Mouse (Mus musculus) embryonic stem cell, embryonic (primary cell): ENCODE data around the gene Gal3st2b.
"Not testable (repeated sequence)": the region's sequence is repeated elsewhere in the genome, so short reads cannot be mapped to it uniquely, and the experiment has no call there.

Experiments used
- CTCF ChIA-PET, 4 experiments: fragments of 300-600 bp in 2 of 4; fragments of 350-600 bp in 2 of 4; sonication (Branson Sonifier 250); formaldehyde crosslinking; loops; one replicate each; lab custom pipeline; 2022; ENCODE audit warnings: inconsistent platforms in 2 of 4; lab: Charles Lee
- POLR2A ChIA-PET, 4 experiments: fragments of 300-600 bp in 2 of 4; fragments of 350-600 bp in 2 of 4; sonication (Branson Sonifier 250); formaldehyde crosslinking; loops; one replicate each; lab custom pipeline; 2022; ENCODE audit warnings: antibody characterized with exemption in 4 of 4, inconsistent platforms in 1 of 4; lab: Charles Lee

Gal3st2b gene

GRCm38 (mm10) chr1:93918011-93918410 lies at the start of gene Gal3st2b:
TSS of gene Gal3st2b (plus strand) at chr1:93918311.
- POLR2A ChIA-PET, CTCF ChIA-PET: not testable (repeated sequence)

GRCm38 (mm10) chr1:93871594-93872105 lies 46.5 kb upstream of the Gal3st2b start:
- POLR2A ChIA-PET, CTCF ChIA-PET: not testable (repeated sequence)

GRCm38 (mm10) chr1:93874405-93874804 lies 43.7 kb upstream of the Gal3st2b start:
- CTCF ChIA-PET, result not testable (repeated sequence)

GRCm38 (mm10) chr1:93881778-93882177 lies 36.3 kb upstream of the Gal3st2b start:
- CTCF ChIA-PET, POLR2A ChIA-PET: not testable (repeated sequence)

More at GRCm38 (mm10) chr1:93874405-93874804, 43.7 kb upstream of the Gal3st2b start:
- POLR2A ChIA-PET, result not testable (repeated sequence)

- POLR2A ChIA-PET, result interaction anchor here in 1 of 4 experiments (0.7 kb wide), 1 partner anchor 179 kb away, joined by 5 read pairs; no protein-coding TSS in a partner anchor
- CTCF ChIA-PET, result interaction anchor here in 1 of 4 experiments (0.6 kb wide), 1 partner anchor 111 kb away, joined by 3 read pairs; no protein-coding TSS in a partner anchor
Observed at GRCm38 (mm10) chr1:93890936-93891335, 27.2 kb upstream of the Gal3st2b start.

- POLR2A ChIA-PET, CTCF ChIA-PET: not testable (repeated sequence)
Observed at GRCm38 (mm10) chr1:93897395-93897794, 20.7 kb upstream of the Gal3st2b start.

GRCm38 (mm10) chr1:93901291-93901690 lies 16.8 kb upstream of the Gal3st2b start:
- CTCF ChIA-PET, POLR2A ChIA-PET: not testable (repeated sequence)

- POLR2A ChIA-PET, CTCF ChIA-PET: not testable (repeated sequence)
Observed at GRCm38 (mm10) chr1:93906690-93907089, 11.4 kb upstream of the Gal3st2b start.

GRCm38 (mm10) chr1:93908977-93909586 lies 9.0 kb upstream of the Gal3st2b start:
- CTCF ChIA-PET, POLR2A ChIA-PET: not testable (repeated sequence)

GRCm38 (mm10) chr1:93911877-93912276 lies 6.2 kb upstream of the Gal3st2b start:
- CTCF ChIA-PET, result not testable (repeated sequence)
- POLR2A ChIA-PET, result interaction anchor here in 1 of 4 experiments (0.7 kb wide), 1 partner anchor 133 kb away, joined by 3 read pairs; no protein-coding TSS in a partner anchor

- POLR2A ChIA-PET, result not testable (repeated sequence)
Observed at GRCm38 (mm10) chr1:93917160-93917559, 951 bp upstream of the Gal3st2b start.

GRCm38 (mm10) chr1:93918775-93919174 lies 664 bp downstream of the Gal3st2b start:
- POLR2A ChIA-PET, CTCF ChIA-PET: not testable (repeated sequence)

More at GRCm38 (mm10) chr1:93917160-93917559, 951 bp upstream of the Gal3st2b start:
- CTCF ChIA-PET, result not testable (repeated sequence)

GRCm38 (mm10) chr1:93919321-93919720 lies 1.2 kb downstream of the Gal3st2b start:
- CTCF ChIA-PET, POLR2A ChIA-PET: not testable (repeated sequence)

- CTCF ChIA-PET, POLR2A ChIA-PET: not testable (repeated sequence)
Observed at GRCm38 (mm10) chr1:93922609-93923008, 4.5 kb downstream of the Gal3st2b start.

GRCm38 (mm10) chr1:93923098-93923497 lies 5.0 kb downstream of the Gal3st2b start:
- CTCF ChIA-PET, POLR2A ChIA-PET: not testable (repeated sequence)

- CTCF ChIA-PET, POLR2A ChIA-PET: not testable (repeated sequence)
Observed at GRCm38 (mm10) chr1:93935378-93935777, 17.3 kb downstream of the Gal3st2b start.

- CTCF ChIA-PET, POLR2A ChIA-PET: not testable (repeated sequence)
Observed at GRCm38 (mm10) chr1:93937807-93938206, 19.7 kb downstream of the Gal3st2b start.

- CTCF ChIA-PET, POLR2A ChIA-PET: not testable (repeated sequence)
Observed at GRCm38 (mm10) chr1:93938415-93938814, 20.3 kb downstream of the Gal3st2b start.

- POLR2A ChIA-PET, CTCF ChIA-PET: not testable (repeated sequence)
Observed at GRCm38 (mm10) chr1:93949087-93949486, 31.0 kb downstream of the Gal3st2b start.

GRCm38 (mm10) chr1:93966489-93966888 lies 48.4 kb downstream of the Gal3st2b start:
- POLR2A ChIA-PET, CTCF ChIA-PET: not testable (repeated sequence)

GRCm38 (mm10) chr1:93970380-93970779 lies 52.3 kb downstream of the Gal3st2b start:
- POLR2A ChIA-PET, CTCF ChIA-PET: not testable (repeated sequence)
